Mouse (Mus musculus): Measurements from ENCODE around the gene Tlcd1. TPM values are rescaled to one million over a fixed set of nuclear protein-coding genes. Genes with fewer than 3 reads are reported as not detected.

Gene Tlcd1
- total and polyA plus RNA-seq, 3 experiments, result 23.3 to 28.3 TPM; not detected in 1

DNA sequence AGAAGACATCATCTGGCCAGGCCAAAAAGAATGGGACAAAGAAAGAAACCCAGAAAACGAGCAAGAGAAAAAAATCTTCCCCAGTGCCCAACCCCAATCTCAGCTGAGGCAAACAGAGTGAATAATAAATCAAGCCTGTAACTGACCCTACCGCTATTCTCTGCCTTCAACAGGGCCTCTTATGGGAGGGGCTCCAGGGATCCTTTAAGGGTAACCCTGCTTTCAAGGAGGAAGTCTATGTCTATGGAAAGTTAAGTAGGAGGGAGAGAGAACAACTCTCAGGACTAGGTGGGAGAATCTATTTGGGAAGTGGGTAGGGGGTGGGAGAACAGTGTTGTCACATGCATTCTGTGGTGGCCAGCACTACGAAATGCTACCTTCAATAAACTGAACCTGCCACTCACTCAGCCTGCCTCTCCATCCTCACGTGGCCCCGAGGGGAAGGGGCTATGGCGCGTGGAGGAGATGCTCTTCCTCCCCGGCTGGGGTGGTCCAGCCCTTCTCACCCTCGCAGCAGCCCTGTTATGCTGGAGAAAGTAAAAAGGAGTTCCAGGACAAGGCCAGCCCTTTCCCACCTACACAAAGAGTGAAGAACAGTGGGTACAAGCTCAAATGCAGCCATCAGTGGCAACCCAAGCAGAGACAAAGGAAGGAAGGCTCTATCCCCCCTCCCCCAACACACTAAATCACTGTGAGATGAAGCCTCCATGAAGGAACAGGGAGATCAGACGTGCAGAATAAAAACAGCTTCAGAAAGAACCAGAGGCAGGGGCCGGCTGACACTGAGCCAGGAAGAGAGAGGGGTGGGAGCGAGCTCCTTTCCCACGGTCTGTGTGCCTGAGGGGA, 29.1 kb downstream of the Tlcd1 start:
- no peak overlapping the region for H3K4me3 ChIP-seq (ENCODE audit: control insufficient read depth in 1 of 2, insufficient read depth in 1 of 2, low read depth in 2 of 2, low read length in 2 of 2)
- H3K9ac ChIP-seq (ENCODE audit: control insufficient read depth, low read depth, low read length, poor library complexity, severe bottlenecking), result no peak overlapping the region
- no peaks in the 10 kb centered on the region for H3K9me3 ChIP-seq (replicated peaks; ENCODE audit: insufficient read depth, low read length)
- TF ChIP-seq UBTF (IDR thresholded peaks at IDR 0.05; ENCODE audit: borderline replicate concordance, insufficient read depth, low read depth, low read length) (no peak), SMC3 (IDR thresholded peaks at IDR 0.05; ENCODE audit: low read depth, low read length) (no peak), EP300 (IDR thresholded peaks at IDR 0.05; ENCODE audit: low read depth in 1 of 2, low read length in 2 of 2) (no peak), CHD2 (IDR thresholded peaks at IDR 0.05; ENCODE audit: low read length) (no peak), TAL1 (IDR thresholded peaks at IDR 0.05; ENCODE audit: low read length) (no peak), MAZ (IDR thresholded peaks at IDR 0.05; ENCODE audit: low read depth, low read length) (no peak), ZMIZ1 (IDR thresholded peaks at IDR 0.05; ENCODE audit: low read depth, low read length) (no peak), POLR2A (IDR thresholded peaks at IDR 0.05; ENCODE audit: control insufficient read depth in 1 of 2, insufficient read depth in 1 of 2, low read depth in 1 of 2, low read length in 2 of 2, poor library complexity in 1 of 2) (no peak), ZNF384 (IDR thresholded peaks at IDR 0.05; ENCODE audit: low read depth, low read length) (no peak), TCF12 (IDR thresholded peaks at IDR 0.05; ENCODE audit: low read depth, low read length) (no peak), ETS1 (IDR thresholded peaks at IDR 0.05; ENCODE audit: low read depth, low read length) (no peak), USF2 (IDR thresholded peaks at IDR 0.05; ENCODE audit: borderline replicate concordance in 1 of 2, insufficient read depth in 1 of 2, low read depth in 1 of 2, low read length in 2 of 2) (no peak), GABPA (IDR thresholded peaks at IDR 0.05; ENCODE audit: low read depth, low read length) (no peak), MXI1 (IDR thresholded peaks at IDR 0.05; ENCODE audit: low read depth, low read length) (no peak), CTCF (IDR thresholded peaks at IDR 0.05 in 2 of 3, conservative IDR thresholded peaks at IDR 0.05 in 1 of 3; ENCODE audit: control insufficient read depth in 1 of 3, insufficient read depth in 1 of 3, low read depth in 2 of 3, low read length in 3 of 3, poor library complexity in 1 of 3, severe bottlenecking in 1 of 3) (no peak), CHD1 (IDR thresholded peaks at IDR 0.05; ENCODE audit: low read depth, low read length) (no peak), TBP (IDR thresholded peaks at IDR 0.05; ENCODE audit: low read depth, low read length) (no peak), NELFE (IDR thresholded peaks at IDR 0.05; ENCODE audit: low read depth, low read length) (no peak)
- H3K4me1 ChIP-seq (ENCODE audit: control insufficient read depth in 1 of 2, insufficient read depth in 2 of 2, low read length in 2 of 2), result no peaks in the 10 kb centered on the region
- H3K27me3 ChIP-seq (ENCODE audit: control insufficient read depth in 1 of 2, insufficient read depth in 2 of 2, low read length in 2 of 2), result no peaks in the 10 kb centered on the region
- H3K27ac ChIP-seq (ENCODE audit: control insufficient read depth, low read depth, low read length), result no peak overlapping the region
- peaks cover 0 to 19% of the 10 kb centered on the region in 2 experiments; a peak in 2 of 4 replicates for H3K36me3 ChIP-seq (ENCODE audit: control insufficient read depth in 1 of 2, insufficient read depth in 2 of 2, low read length in 2 of 2)
- no peaks in the 10 kb centered on the region for H3K79me2 ChIP-seq (ENCODE audit: control insufficient read depth, insufficient read depth, low read length, poor library complexity)
- DNase-seq (ENCODE audit: low read depth, low spot score), result no peak

DNA sequence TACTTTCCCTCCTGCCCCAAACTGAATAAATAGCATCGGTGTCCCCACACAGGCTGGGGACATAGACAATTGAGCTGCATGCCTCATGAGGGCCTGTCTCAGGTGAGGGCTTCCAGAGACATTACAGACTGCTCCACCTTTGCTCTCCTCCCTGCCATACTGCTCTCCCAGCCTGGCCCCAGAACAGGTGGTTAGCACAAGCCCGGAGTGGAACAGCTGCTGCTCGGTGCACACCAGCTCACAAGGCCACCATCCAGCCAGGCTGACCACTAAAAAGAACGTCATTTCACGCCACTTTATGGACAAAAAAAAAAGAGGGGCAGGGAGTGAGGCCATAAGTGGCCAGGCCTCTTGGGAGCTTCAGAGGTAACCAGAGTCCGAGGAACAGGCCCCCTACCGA, 30.7 kb downstream of the Tlcd1 start:
- no peak overlapping the region for H3K27ac ChIP-seq (ENCODE audit: control insufficient read depth, low read depth, low read length)
- H3K79me2 ChIP-seq (ENCODE audit: control insufficient read depth, insufficient read depth, low read length, poor library complexity), result no peaks in the 10 kb centered on the region
- no peak for TF ChIP-seq ETS1 (IDR thresholded peaks at IDR 0.05; ENCODE audit: low read depth, low read length)
- H3K4me1 ChIP-seq (ENCODE audit: control insufficient read depth in 1 of 2, insufficient read depth in 2 of 2, low read length in 2 of 2), result no peaks in the 10 kb centered on the region
- no peak overlapping the region for H3K4me3 ChIP-seq (ENCODE audit: control insufficient read depth in 1 of 2, insufficient read depth in 1 of 2, low read depth in 2 of 2, low read length in 2 of 2)
- H3K9me3 ChIP-seq (replicated peaks; ENCODE audit: insufficient read depth, low read length), result no peaks in the 10 kb centered on the region
- DNase-seq (ENCODE audit: low read depth, low spot score), result no peak
- H3K36me3 ChIP-seq (ENCODE audit: control insufficient read depth in 1 of 2, insufficient read depth in 2 of 2, low read length in 2 of 2), result peaks cover 0 to 32% of the 10 kb centered on the region in 2 experiments; a peak in 2 of 4 replicates
- no peaks in the 10 kb centered on the region for H3K27me3 ChIP-seq (ENCODE audit: control insufficient read depth in 1 of 2, insufficient read depth in 2 of 2, low read length in 2 of 2)
- no peak overlapping the region for H3K9ac ChIP-seq (ENCODE audit: control insufficient read depth, low read depth, low read length, poor library complexity, severe bottlenecking)

Data from MEL (cell line).